21 mouse cellular contexts compared by ENCODE assay signal in genomic region chr5:92760542-92760941, GRCm38 (mm10).
DNase-seq lines count a peak whose midpoint lies in the region; ATAC-seq and TF ChIP-seq lines count a peak whose summit lies in the region.
"Had no signal": no experiment of that assay in that cellular context is flagged by ENCODE, and none has a peak within 500 bp of the region (broad histone marks: within the 10 kb centered on the region; RNA-seq: fewer than 3 reads in every experiment).

No protein-coding gene starts in this region.

- no peaks in the 10 kb centered on the region for H3K9me3 ChIP-seq in heart, embryonic 11.5 days (replicated peaks; ENCODE audit: control insufficient read depth, low read length)
- H3K9me3 ChIP-seq in heart, postnatal 0 days (replicated peaks; ENCODE audit: control insufficient read depth, low read length) = no peaks in the 10 kb centered on the region
- H3K9me3 ChIP-seq: G1E had no signal

- TF ChIP-seq CTCF in heart, postnatal 0 days (IDR thresholded peaks at IDR 0.05; ENCODE audit: low read depth) = no peak

- no peak overlapping the region for H3ac ChIP-seq in myocyte (ENCODE audit: control insufficient read depth, insufficient read length)

- no peak for ATAC-seq in heart, embryonic 11.5 days (replicated peaks; ENCODE audit: insufficient number of reproducible peaks, low FRiP score, low TSS enrichment)
- ATAC-seq in heart, postnatal 0 days (ENCODE audit: insufficient read depth, low read depth) = no peak
- ATAC-seq: activated CD4-positive, CD25-positive, alpha-beta regulatory T cell, adult 4 months; CD4-positive, CD25-positive, alpha-beta regulatory T cell, adult 4 months; Patski had no signal

- no peak overlapping the region for H3K4me2 ChIP-seq in heart, embryonic 11.5 days
- H3K4me2 ChIP-seq in heart, postnatal 0 days (ENCODE audit: low read depth, low read length) = no peak overlapping the region
- no peak overlapping the region for H3K4me2 ChIP-seq in myocyte (ENCODE audit: low read depth)

- WGBS in heart, embryonic 11.5 days (ENCODE audit: insufficient replicate concordance) = 66% methylated on average over 7 of the region's 7 CpGs
- WGBS in heart, postnatal 0 days = 72% methylated on average over 7 of the region's 7 CpGs

- H3K79me2 ChIP-seq in myocyte (ENCODE audit: control insufficient read depth, insufficient read depth) = no peaks in the 10 kb centered on the region

- H3K27me3 ChIP-seq in heart, embryonic 11.5 days (ENCODE audit: control insufficient read depth, insufficient read depth, low read length) = no peaks in the 10 kb centered on the region
- H3K27me3 ChIP-seq in heart, postnatal 0 days (ENCODE audit: control insufficient read depth, insufficient read depth, low read length) = no peaks in the 10 kb centered on the region
- H3K27me3 ChIP-seq in myocyte (ENCODE audit: control insufficient read depth, insufficient read depth, insufficient read length) = no peaks in the 10 kb centered on the region
- H3K27me3 ChIP-seq: CH12.LX, Patski had no signal

- H3K4me3 ChIP-seq in heart, embryonic 11.5 days (ENCODE audit: low read depth, low read length) = no peak overlapping the region
- no peak overlapping the region for H3K4me3 ChIP-seq in heart, postnatal 0 days (ENCODE audit: low read depth, low read length)
- no peak overlapping the region for H3K4me3 ChIP-seq in myocyte

- TF ChIP-seq POLR2A in myocyte (IDR thresholded peaks at IDR 0.05; ENCODE audit: insufficient read length, low read depth) = no peak

- peak; percentile 55 for DNase-seq in heart, adult 11 months
- no peak for DNase-seq in heart, postnatal 0 days (ENCODE audit: low spot score)
- DNase-seq in heart, adult 18-20 months = no peak
- DNase-seq in layer of hippocampus, postnatal 36 days = no peak
- DNase-seq: adrenal gland, adult 2 months; adrenal gland, adult 8-10 months; adrenal gland, postnatal 10 days; adrenal gland, postnatal 14 days; adrenal gland, postnatal 25 days; adrenal gland, postnatal 36 days; B cell, adult 2 months; cerebellum, adult 11 months; cerebellum, adult 11-12 months; cerebellum, adult 18-20 months had no signal

- no peak overlapping the region for H3K9ac ChIP-seq in heart, embryonic 11.5 days (ENCODE audit: low read depth, low read length)
- H3K9ac ChIP-seq in heart, postnatal 0 days (replicated peaks; ENCODE audit: low read depth, low read length) = no peak overlapping the region

- peaks cover 12% of the 10 kb centered on the region for H3K4me1 ChIP-seq in heart, embryonic 11.5 days (ENCODE audit: control insufficient read depth, insufficient read depth, low read length)
- peaks cover 11% of the 10 kb centered on the region; the same call in 1 of the 2 replicates for H3K4me1 ChIP-seq in heart, postnatal 0 days (ENCODE audit: control insufficient read depth, insufficient read depth)

- no peak for TF ChIP-seq EP300 in heart, postnatal 0 days (IDR thresholded peaks at IDR 0.05; ENCODE audit: low read depth)

- no peak overlapping the region for H3K27ac ChIP-seq in heart, embryonic 11.5 days (ENCODE audit: low read depth, low read length)
- H3K27ac ChIP-seq in heart, postnatal 0 days (ENCODE audit: low read depth) = 0 out of 2 replicates have a peak overlapping the region, but pooled peaks have one; percentile 7

- H3K36me3 ChIP-seq in heart, embryonic 11.5 days (ENCODE audit: control insufficient read depth, insufficient read depth, low read length) = no peaks in the 10 kb centered on the region
- H3K36me3 ChIP-seq in heart, postnatal 0 days (replicated peaks; ENCODE audit: control insufficient read depth, insufficient read depth, low read length) = no peaks in the 10 kb centered on the region
- H3K36me3 ChIP-seq in myocyte (ENCODE audit: control insufficient read depth, insufficient read depth) = no peaks in the 10 kb centered on the region
- H3K36me3 ChIP-seq: G1E had no signal

TF ChIP-seq in myocyte, 11 proteins besides CTCF, POLR2A, EP300 and RAD21:
- no peak for TF ChIP-seq CEBPB (IDR thresholded peaks at IDR 0.05; ENCODE audit: insufficient read depth, poor library complexity, severe bottlenecking)
- peak in 2 of 3 experiments; percentile 47 to 73 for TF ChIP-seq MYOD1 (IDR thresholded peaks at IDR 0.05; ENCODE audit: control insufficient read depth in 1 of 3, insufficient read length in 2 of 3, low read depth in 2 of 3)
- no peak for TF ChIP-seq SRF (IDR thresholded peaks at IDR 0.05; ENCODE audit: control insufficient read depth, insufficient read length, low read depth)
- no peak for TF ChIP-seq TCF12 (IDR thresholded peaks at IDR 0.05; ENCODE audit: insufficient read depth, poor library complexity, severe bottlenecking)
- no peak for TF ChIP-seq MAX (IDR thresholded peaks at IDR 0.05; ENCODE audit: low read depth)
- peak in 1 of 3 experiments; percentile 68 for TF ChIP-seq MYOG (IDR thresholded peaks at IDR 0.05; ENCODE audit: control insufficient read depth in 1 of 3, insufficient read depth in 1 of 3, insufficient read length in 2 of 3, low read depth in 2 of 3)
- TF ChIP-seq E2F4 (IDR thresholded peaks at IDR 0.05; ENCODE audit: insufficient read depth) = no peak
- TF ChIP-seq REST (IDR thresholded peaks at IDR 0.05; ENCODE audit: insufficient read depth, insufficient read length) = no peak
- TF ChIP-seq USF1 (IDR thresholded peaks at IDR 0.05; ENCODE audit: low read depth) = no peak
- no peak for TF ChIP-seq TCF3 (IDR thresholded peaks at IDR 0.05; ENCODE audit: insufficient read length, low read depth)
- TF ChIP-seq POLR2AphosphoS2 (IDR thresholded peaks at IDR 0.05; ENCODE audit: insufficient read length, low read depth) = no peak
